Mouse (Mus musculus): ENCODE results near the gene Dop1a. TPM values are rescaled to one million over a fixed set of nuclear protein-coding genes. Genes with fewer than 3 reads are reported as not detected.

Dop1a gene
- polyA plus RNA-seq, 1 experiment, result 2.9 TPM

DNA sequence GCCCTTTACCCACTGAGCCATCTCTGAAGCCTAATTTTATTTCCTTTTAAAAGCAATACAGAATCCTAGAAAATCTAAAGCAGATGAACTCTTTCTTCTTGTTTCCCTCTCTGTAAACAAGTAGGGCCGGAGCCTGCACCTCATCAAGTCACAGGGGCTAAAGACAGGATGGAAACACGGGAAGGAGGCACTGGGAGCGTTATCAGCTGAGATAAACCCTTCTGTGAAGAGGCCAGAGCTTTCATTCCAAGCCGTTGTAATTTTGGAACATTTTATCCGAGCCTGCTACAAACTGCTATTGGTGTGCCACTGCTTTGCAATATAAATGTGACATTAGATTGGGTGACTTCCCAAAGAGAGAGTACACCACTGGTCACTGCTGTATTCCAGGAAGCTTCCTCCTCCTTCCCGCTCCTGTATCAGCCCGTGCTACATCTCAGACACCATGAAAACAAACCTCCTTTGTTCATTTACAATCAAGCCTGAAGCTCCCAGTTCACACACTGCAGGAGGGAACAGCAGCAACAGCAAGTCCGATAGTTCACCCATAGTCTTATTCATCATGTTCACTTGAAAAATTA, 132.9 kb downstream of the Dop1a start:
- Histone ChIP-seq H3K4me3 (replicated peaks) (no peak overlapping the region), H3K4me1 (peaks cover 5% of the 10 kb centered on the region), H3K9me3 (peaks cover 10% of the 10 kb centered on the region), H3K27me3 (replicated peaks) (no peaks in the 10 kb centered on the region), H3K36me3 (replicated peaks; ENCODE audit: low read length) (peaks cover 22% of the 10 kb centered on the region)
- TF ChIP-seq GATA1 (IDR thresholded peaks at IDR 0.05; ENCODE audit: borderline replicate concordance, low read length) (no peak), FLI1 (IDR thresholded peaks at IDR 0.05; ENCODE audit: low read length) (no peak)

Other genes with a start within 250 kb of the Dop1a start
- 0.64 TPM in 1 of 2 replicates, not detected in the other for gene Ube2cbp, start 2.2 kb upstream of the Dop1a start, polyA plus RNA-seq (2012; ENCODE audit: insufficient read depth, low replicate concordance)
- gene Pgm3, start 104.7 kb downstream of the Dop1a start, polyA plus RNA-seq (2012; ENCODE audit: insufficient read depth, low replicate concordance), result 0.86 TPM in 1 of 2 replicates, not detected in the other
- gene Rwdd2a, start 104.8 kb downstream of the Dop1a start, polyA plus RNA-seq (2012; ENCODE audit: insufficient read depth, low replicate concordance), result not detected in 2 replicates
- gene Me1, start 228.8 kb downstream of the Dop1a start, polyA plus RNA-seq (2012; ENCODE audit: insufficient read depth, low replicate concordance), result 5.1 and 6.7 TPM in 2 replicates

Data from megakaryocyte, embryonic 14.5 days (primary cell).